ENCODE assay signal across 9 mouse cellular contexts in the genomic region with DNA sequence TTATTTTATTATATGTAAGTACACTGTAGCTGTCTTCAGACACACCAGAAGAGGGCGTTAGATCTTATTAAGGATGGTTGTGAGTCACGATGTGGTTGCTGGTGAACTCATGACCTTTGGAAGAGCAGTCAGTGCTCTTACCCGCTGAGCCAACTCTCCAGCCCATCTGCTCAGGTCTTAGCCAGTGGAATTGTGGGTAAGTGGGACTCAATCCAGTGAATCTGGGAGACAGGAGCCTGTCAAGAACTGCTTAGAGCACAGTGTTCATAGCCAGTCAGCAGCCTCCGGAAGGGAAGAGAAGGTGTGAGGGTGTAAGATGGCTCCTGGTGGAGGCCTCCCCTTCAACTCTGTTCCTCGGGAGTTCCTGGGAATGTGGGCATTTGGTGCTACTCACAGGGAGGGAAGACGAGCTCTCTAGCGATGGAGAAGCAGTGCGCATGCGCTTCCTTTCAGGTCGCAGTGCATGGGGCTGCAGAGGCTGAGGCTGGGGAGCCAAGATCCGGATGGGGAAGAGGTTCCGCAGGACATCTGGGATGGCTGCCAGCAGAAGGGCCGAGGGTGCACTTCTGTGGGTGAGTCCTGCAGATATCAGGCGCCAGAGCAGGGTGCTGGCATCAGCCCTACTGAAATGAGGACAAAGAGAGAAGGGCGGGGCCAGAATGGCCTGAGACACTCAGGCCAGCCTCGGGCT. TPM values are rescaled to one million over a fixed set of nuclear protein-coding genes. Genes with fewer than 3 reads are reported as not detected.
DNase-seq lines count a peak whose midpoint lies in the region; ATAC-seq lines count a peak whose summit lies in the region.
"Had no signal": no experiment of that assay in that cellular context is flagged by ENCODE, and none has a peak within 500 bp of the region (broad histone marks: within the 10 kb centered on the region; RNA-seq: fewer than 3 reads in every experiment).

No protein-coding gene starts in this region.

- no peaks in the 10 kb centered on the region for H3K27me3 ChIP-seq in hindbrain, embryonic 14.5 days (ENCODE audit: control insufficient read depth, insufficient read depth, low read length)
- H3K27me3 ChIP-seq: neural tube, embryonic 13.5 days had no signal

- H3K27ac ChIP-seq in hindbrain, embryonic 14.5 days, result no peak overlapping the region
- H3K27ac ChIP-seq: neural tube, embryonic 13.5 days had no signal

- H3K36me3 ChIP-seq in hindbrain, embryonic 14.5 days (replicated peaks; ENCODE audit: control insufficient read depth, insufficient read depth), result no peaks in the 10 kb centered on the region
- H3K36me3 ChIP-seq: neural tube, embryonic 13.5 days had no signal

- peak; percentile 24 for DNase-seq in ovary, adult 18-20 months (ENCODE audit: low spot score)
- DNase-seq in ovary, postnatal 10 days (ENCODE audit: low spot score), result no peak
- peak; percentile 96 for DNase-seq in brain, adult 2 months (ENCODE audit: low read depth, low spot score)
- DNase-seq in gastrocnemius, postnatal 14 days, result peak; percentile 48
- DNase-seq in lung, postnatal 10 days, result peak; percentile 80
- no peak for DNase-seq in hindbrain, embryonic 14.5 days (ENCODE audit: low spot score)

- no peaks in the 10 kb centered on the region for H3K4me1 ChIP-seq in hindbrain, embryonic 14.5 days (replicated peaks; ENCODE audit: control insufficient read depth, insufficient read depth, low read length)
- H3K4me1 ChIP-seq: neural tube, embryonic 13.5 days had no signal

- intact Hi-C loops in gastrocnemius, postnatal 14 days (cut with DNase I; ENCODE audit: low total_unique reads), result no loop called here

- H3K4me3 ChIP-seq in hindbrain, embryonic 14.5 days (replicated peaks; ENCODE audit: low read length), result no peak overlapping the region
- H3K4me3 ChIP-seq: neural tube, embryonic 13.5 days had no signal

- no peak overlapping the region for H3K9ac ChIP-seq in hindbrain, embryonic 14.5 days
- H3K9ac ChIP-seq: neural tube, embryonic 13.5 days had no signal

- no peaks in the 10 kb centered on the region for H3K9me3 ChIP-seq in hindbrain, embryonic 14.5 days (ENCODE audit: control insufficient read depth, low read length)
- H3K9me3 ChIP-seq: neural tube, embryonic 13.5 days had no signal

- 68% methylated on average over 16 of the region's 16 CpGs for WGBS in hindbrain, embryonic 14.5 days

- H3K4me2 ChIP-seq in hindbrain, embryonic 14.5 days (replicated peaks), result no peak overlapping the region
- H3K4me2 ChIP-seq: neural tube, embryonic 13.5 days had no signal

- no peak for ATAC-seq in inflammation-experienced regulatory T-cells, adult 6 months
- no peak for ATAC-seq in hindbrain, embryonic 14.5 days (ENCODE audit: low FRiP score)

RNA-seq across cellular contexts. Expression of a gene that starts 8.3 kb away (rescaled TPM):
- total RNA-seq in gastrocnemius, postnatal 14 days (2021), result not detected
- polyA plus RNA-seq in inflammation-experienced regulatory T-cells, adult 6 months (2017; shearing (Covaris generic)), result not detected
- not detected in 2 replicates for polyA plus RNA-seq in hindbrain, embryonic 14.5 days (2014; fragmentation: Nextera tagmentation; extraction: Ambion mirVana)
- total RNA-seq: layer of hippocampus, postnatal 25 days had no signal
- polyA plus RNA-seq: neural tube, embryonic 13.5 days had no signal

RNA-seq across cellular contexts. Expression of a gene that starts 25.7 kb away (rescaled TPM):
- under 1 TPM in 1 of 2 experiments, not detected in 1; 0.09 TPM for total RNA-seq in gastrocnemius, postnatal 14 days (2021)
- under 1 TPM in 1 of 3 experiments, not detected in 2; 0.29 TPM for polyA plus RNA-seq in inflammation-experienced regulatory T-cells, adult 6 months (2017; shearing (Covaris generic))
- 70.3 and 78.6 TPM in 2 replicates for polyA plus RNA-seq in hindbrain, embryonic 14.5 days (2014; fragmentation: Nextera tagmentation; extraction: Ambion mirVana)

RNA-seq across cellular contexts. Expression of a gene that starts 36.4 kb away (rescaled TPM):
- total RNA-seq in gastrocnemius, postnatal 14 days (2021), result 10 to 100 TPM in 1 of 2 experiments, 1 to 10 TPM in 1; 3.1 to 10.6 TPM
- under 1 TPM in 1 of 3 experiments, not detected in 2; 0.61 TPM for polyA plus RNA-seq in inflammation-experienced regulatory T-cells, adult 6 months (2017; shearing (Covaris generic))
- 3.4 and 4.2 TPM in 2 replicates for polyA plus RNA-seq in hindbrain, embryonic 14.5 days (2014; fragmentation: Nextera tagmentation; extraction: Ambion mirVana)

Comparison
In these comparisons a context has a peak if more than half of its experiments do, and no peak if none do; other contexts are left out.
1. DNase-seq: peak in ovary, adult 18-20 months (single experiment), brain, adult 2 months (single experiment), gastrocnemius, postnatal 14 days (single experiment) and lung, postnatal 10 days (single experiment); none in ovary, postnatal 10 days (single experiment) and hindbrain, embryonic 14.5 days (single experiment).
2. RNA of a gene that starts 25.7 kb away (polyA plus RNA-seq): 70.3 to 78.6 TPM in hindbrain, embryonic 14.5 days; 0.29 TPM in inflammation-experienced regulatory T-cells, adult 6 months; every median in the first group is over 10 times any median in the second.